Mouse (Mus musculus) ES-Bruce4 (cell line): ENCODE results near the gene Iqschfp. TPM values are rescaled to one million over a fixed set of nuclear protein-coding genes. Genes with fewer than 3 reads are reported as not detected.

Source experiments
- H3K27ac ChIP-seq: 2 replicates; pipeline ENCODE4 v1.5.1; 2012; ENCODE audit warnings: low read length, inconsistent platforms; ENCODE audit not compliant: insufficient read depth
- H3K27me3 ChIP-seq: 2 replicates; pipeline ENCODE4 v1.6.1; 2012; ENCODE audit warnings: mild to moderate bottlenecking, low read length, inconsistent platforms; ENCODE audit not compliant: control insufficient read depth, poor library complexity, insufficient read depth, severe bottlenecking
- H3K36me3 ChIP-seq: 2 replicates; pipeline ENCODE4 v1.6.1; 2012; ENCODE audit warnings: inconsistent platforms, mild to moderate bottlenecking, low read length, moderate library complexity; ENCODE audit not compliant: control insufficient read depth, poor library complexity, insufficient read depth, severe bottlenecking
- H3K4me1 ChIP-seq: one replicate; pipeline ENCODE4 v1.8.1; 2011; ENCODE audit warnings: low read length; ENCODE audit not compliant: control insufficient read depth, insufficient read depth
- H3K4me3 ChIP-seq: 2 replicates; pipeline ENCODE4 v1.5.1; 2011; ENCODE audit warnings: low read depth, mild to moderate bottlenecking, low read length
- H3K9ac ChIP-seq: 2 replicates; pipeline ENCODE4 v1.6.1; 2012; ENCODE audit warnings: low read depth, mild to moderate bottlenecking, inconsistent platforms; ENCODE audit not compliant: poor library complexity, severe bottlenecking
- H3K9me3 ChIP-seq: replicated peaks from 2 replicates; pipeline ENCODE4 v1.6.1; 2012; ENCODE audit warnings: mild to moderate bottlenecking, low read length, inconsistent platforms; ENCODE audit not compliant: control insufficient read depth, poor library complexity, insufficient read depth, severe bottlenecking
- CTCF ChIP-seq: IDR thresholded peaks from one replicate; pipeline ENCODE4 v1.8.1; 2011; ENCODE audit warnings: low read depth, low read length
- EP300 ChIP-seq: IDR thresholded peaks from 2 replicates; pipeline ENCODE4 v1.6.1; 2011; ENCODE audit warnings: low read depth, low read length; ENCODE audit not compliant: insufficient read depth
- POLR2A ChIP-seq: IDR thresholded peaks from one replicate; pipeline ENCODE4 v1.8.1; 2011; ENCODE audit warnings: low read length; ENCODE audit not compliant: insufficient read depth
- polyA plus RNA-seq: library from polyadenylated mRNA; stranded (reverse); fragments of >200 nt; gene quantifications from 2 replicates; pipeline ENCODE4 v1.2.4, GENCODE M21; 2011; ENCODE audit warnings: low read depth; ENCODE audit not compliant: missing spikeins, insufficient read depth, insufficient read length

Gene Iqschfp
- polyA plus RNA-seq, 1 experiment = not detected

- peaks cover 3% of the 10 kb centered on the region for H3K4me1 ChIP-seq
- H3K27me3 ChIP-seq = no peaks in the 10 kb centered on the region
- H3K9ac ChIP-seq = no peak overlapping the region
- H3K9me3 ChIP-seq = no peaks in the 10 kb centered on the region
- no peak overlapping the region for H3K4me3 ChIP-seq
- no peak for TF ChIP-seq EP300
- TF ChIP-seq POLR2A = no peak
- TF ChIP-seq CTCF = no peak
- H3K36me3 ChIP-seq = no peaks in the 10 kb centered on the region
- no peak overlapping the region for H3K27ac ChIP-seq
These were observed 682.1 kb downstream of the Iqschfp start for GRCm38 (mm10) chr3:68574097-68574496.

DNA sequence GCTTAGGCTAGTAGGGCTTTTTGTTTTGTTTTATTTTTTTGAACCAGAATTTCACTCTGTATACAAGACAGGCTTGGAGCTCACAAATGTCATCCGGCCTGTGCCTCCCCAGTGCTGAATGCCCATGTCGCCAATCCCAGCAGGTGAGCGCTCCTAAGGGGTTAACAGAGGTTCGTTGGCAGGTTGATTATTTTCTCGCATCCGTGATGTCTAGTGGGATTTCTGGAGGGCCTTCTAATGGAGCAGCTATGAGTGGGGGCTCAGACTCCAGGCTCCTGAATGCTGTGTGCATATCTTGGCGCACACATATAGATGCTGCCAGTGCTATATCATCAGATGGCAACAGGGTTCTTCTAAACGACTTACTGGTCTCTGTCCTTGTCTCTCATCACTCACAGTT, 682.5 kb downstream of the Iqschfp start:
- Histone ChIP-seq H3K36me3 (no peaks in the 10 kb centered on the region), H3K4me1 (peaks cover 3% of the 10 kb centered on the region), H3K9ac (no peak overlapping the region), H3K9me3 (no peaks in the 10 kb centered on the region), H3K4me3 (no peak overlapping the region), H3K27ac (no peak overlapping the region), H3K27me3 (no peaks in the 10 kb centered on the region)
- no peak for TF ChIP-seq EP300

DNA sequence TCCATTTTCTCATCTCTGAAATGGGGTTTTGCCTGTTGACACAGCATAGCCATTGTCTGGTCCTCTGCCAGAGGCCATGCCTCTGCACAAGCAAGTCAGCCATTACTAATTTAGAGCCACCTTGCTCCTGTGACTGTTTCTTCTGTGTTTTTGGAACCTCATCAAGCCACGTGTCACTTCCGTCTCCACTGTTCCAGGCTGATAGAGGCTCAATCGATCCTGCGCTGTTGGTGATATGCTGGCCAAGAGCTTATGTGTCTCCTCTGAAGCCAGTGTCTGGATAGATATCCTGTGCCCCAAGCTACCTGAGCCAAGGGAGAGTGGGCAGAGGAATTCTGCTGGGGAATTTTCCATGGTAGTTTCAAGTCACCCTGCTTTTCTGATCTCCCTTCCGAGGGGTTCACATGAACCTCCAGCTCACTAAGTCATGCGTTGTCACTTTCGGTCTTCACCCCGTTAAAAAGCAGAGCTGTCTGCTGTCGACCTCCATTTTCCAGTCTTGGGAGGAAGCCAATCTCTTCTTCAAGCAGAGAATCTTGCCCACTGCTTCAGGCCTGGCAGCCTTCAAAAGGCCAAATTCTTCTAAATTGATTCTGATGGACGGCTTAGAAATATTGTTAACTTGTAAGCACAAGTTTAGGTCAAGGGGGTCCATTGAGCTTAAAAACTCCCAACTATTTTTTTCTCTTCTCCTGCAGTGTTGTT, 683.8 kb downstream of the Iqschfp start:
- TF ChIP-seq CTCF (no peak), POLR2A (no peak), EP300 (no peak)

DNA sequence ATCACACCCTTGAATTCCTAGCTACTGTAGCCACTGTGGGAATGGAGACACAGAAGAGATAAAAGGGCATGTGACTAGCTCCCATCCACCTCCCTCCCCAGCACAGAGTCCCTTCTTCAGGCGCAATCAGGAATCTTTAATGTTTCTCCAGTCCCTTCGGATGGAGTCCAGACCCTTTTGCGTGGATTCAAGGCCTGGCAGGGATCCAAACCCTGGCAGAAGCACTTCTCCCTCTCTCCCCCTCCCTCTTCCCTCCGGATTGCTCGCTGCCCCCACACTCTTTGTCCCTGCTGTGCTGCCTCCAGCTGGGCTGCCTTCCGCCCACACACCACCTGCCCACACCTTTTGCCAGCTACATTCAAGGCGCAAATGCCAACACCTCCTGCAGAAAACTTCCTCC, 684.4 kb downstream of the Iqschfp start:
- TF ChIP-seq CTCF (no peak), EP300 (no peak), POLR2A (no peak)
- H3K27me3 ChIP-seq = no peaks in the 10 kb centered on the region

More for the DNA sequence above, 683.8 kb downstream of the Iqschfp start:
- Histone ChIP-seq H3K9me3 (no peaks in the 10 kb centered on the region), H3K27ac (no peak overlapping the region), H3K4me1 (peaks cover 3% of the 10 kb centered on the region), H3K9ac (no peak overlapping the region), H3K36me3 (no peaks in the 10 kb centered on the region), H3K27me3 (no peaks in the 10 kb centered on the region), H3K4me3 (no peak overlapping the region)

DNA sequence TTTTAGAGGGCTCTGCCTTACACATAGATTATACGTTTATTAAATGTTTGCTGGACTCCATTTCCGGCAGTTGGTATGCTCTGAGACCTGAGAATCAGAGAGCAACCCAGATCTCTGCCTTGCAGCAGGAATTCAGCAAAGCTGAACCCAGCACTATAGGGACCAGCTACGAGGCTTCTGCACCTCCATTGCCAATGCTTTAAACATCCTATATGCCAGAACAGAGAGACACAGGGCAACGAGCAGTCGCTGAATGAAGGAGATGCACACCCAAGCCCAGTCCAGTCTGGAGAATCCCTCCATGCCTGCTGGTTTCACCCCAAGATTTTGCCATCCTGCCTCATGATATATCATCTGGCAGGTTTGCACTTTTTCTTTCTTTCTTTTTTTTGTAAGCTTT, 684.9 kb downstream of the Iqschfp start:
- H3K36me3 ChIP-seq = no peaks in the 10 kb centered on the region
- no peak for TF ChIP-seq POLR2A
- no peak for TF ChIP-seq CTCF
- TF ChIP-seq EP300 = no peak
- H3K9me3 ChIP-seq = no peaks in the 10 kb centered on the region
- peaks cover 3% of the 10 kb centered on the region for H3K4me1 ChIP-seq
- H3K27ac ChIP-seq = no peak overlapping the region
- H3K27me3 ChIP-seq = no peaks in the 10 kb centered on the region
- H3K9ac ChIP-seq = no peak overlapping the region
- H3K4me3 ChIP-seq = no peak overlapping the region

More for the DNA sequence above, 684.4 kb downstream of the Iqschfp start:
- Histone ChIP-seq H3K4me1 (peaks cover 3% of the 10 kb centered on the region), H3K27ac (no peak overlapping the region), H3K36me3 (no peaks in the 10 kb centered on the region), H3K9me3 (no peaks in the 10 kb centered on the region), H3K9ac (no peak overlapping the region), H3K4me3 (no peak overlapping the region)

GRCm38 (mm10) chr3:68581591-68581990, 689.6 kb downstream of the Iqschfp start:
- H3K9ac ChIP-seq = no peak overlapping the region; the same call in 1 of the 2 replicates
- H3K9me3 ChIP-seq = no peaks in the 10 kb centered on the region
- no peaks in the 10 kb centered on the region for H3K27me3 ChIP-seq
- no peak overlapping the region for H3K27ac ChIP-seq
- peaks cover 5% of the 10 kb centered on the region for H3K4me1 ChIP-seq
- no peak for TF ChIP-seq POLR2A
- peak; percentile 74 for TF ChIP-seq CTCF
- peak overlapping the region; percentile 68 for H3K4me3 ChIP-seq
- H3K36me3 ChIP-seq = no peaks in the 10 kb centered on the region
